Mouse (Mus musculus): ENCODE measurements around the gene Chd9.

The Chd9 gene

GRCm38 (mm10) chr8:90837440-90837839 lies 9.3 kb downstream of the Chd9 start:
- in situ Hi-C loops (cut with MboI), result loop anchor here (10.0 kb wide), 1 partner anchor 117 kb away; no protein-coding TSS in a partner anchor

GRCm38 (mm10) chr8:90839725-90840714 lies 11.9 kb downstream of the Chd9 start:
- in situ Hi-C loops (cut with MboI), result loop anchor here (10.0 kb wide), 1 partner anchor 115 kb away; no protein-coding TSS in a partner anchor

DNA sequence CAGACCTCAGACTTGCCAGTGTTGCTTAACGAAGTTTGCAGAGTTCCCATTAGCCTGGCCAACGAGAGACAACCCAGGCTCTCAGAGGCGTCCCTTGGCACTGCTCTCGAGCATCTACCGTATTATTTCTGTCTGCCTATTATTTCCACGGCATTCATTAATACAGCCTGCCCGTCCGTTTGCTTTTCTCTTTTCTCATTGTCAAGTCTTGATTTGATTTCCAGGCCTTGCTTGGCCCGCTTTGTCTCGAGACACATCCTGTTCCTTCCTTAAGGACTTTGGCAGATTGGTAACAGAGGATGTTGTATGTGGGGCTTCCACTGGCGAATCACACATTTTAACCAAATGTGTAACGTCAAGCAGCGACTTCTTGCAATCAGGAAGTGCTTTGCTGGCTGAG lies 13.2 kb downstream of the Chd9 start:
- in situ Hi-C loops (cut with MboI), result no loop called here

GRCm38 (mm10) chr8:90843127-90843526 lies 15.0 kb downstream of the Chd9 start:
- in situ Hi-C loops (cut with MboI), result no loop called here

DNA sequence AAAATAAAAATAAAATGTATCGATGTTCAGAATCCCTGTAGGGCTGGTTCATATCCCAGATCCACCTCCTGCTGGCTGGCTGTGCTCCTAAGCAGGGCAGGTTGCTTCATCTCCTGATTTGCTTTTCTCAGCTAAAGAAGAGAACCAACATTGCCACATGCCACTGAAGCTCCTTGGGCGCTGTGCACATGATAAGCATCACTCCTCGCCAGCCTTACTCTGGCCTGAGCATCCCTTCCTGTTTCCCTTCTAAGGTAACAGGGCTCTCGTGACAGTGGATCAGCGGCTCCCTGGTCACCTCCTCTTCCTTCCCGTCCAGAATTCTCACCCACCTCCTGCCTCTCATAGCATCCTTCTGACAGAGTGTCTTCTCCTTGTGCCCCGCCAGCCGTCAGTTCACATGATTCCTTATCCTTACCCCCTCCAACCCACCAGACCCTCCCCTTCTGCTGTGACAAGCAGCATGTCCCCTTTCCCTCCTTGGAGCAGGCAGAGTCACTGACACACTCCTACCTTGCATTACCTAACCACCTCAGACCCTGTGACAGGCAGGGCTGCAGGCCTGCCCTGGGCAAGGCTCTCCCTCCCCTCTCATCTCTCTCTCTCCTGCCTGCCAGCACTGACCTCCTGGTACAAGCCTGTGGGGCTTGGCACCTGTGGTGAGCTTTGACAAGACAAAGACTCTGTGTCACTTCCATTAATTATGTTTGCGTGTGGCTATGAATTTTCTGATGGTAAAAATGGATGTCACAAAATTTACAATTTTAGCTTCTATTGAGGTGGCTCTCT lies 16.2 kb downstream of the Chd9 start:
- in situ Hi-C loops (cut with MboI), result no loop called here

- in situ Hi-C loops (cut with MboI), result no loop called here
Measured at GRCm38 (mm10) chr8:90847980-90848379, 19.8 kb downstream of the Chd9 start.

DNA sequence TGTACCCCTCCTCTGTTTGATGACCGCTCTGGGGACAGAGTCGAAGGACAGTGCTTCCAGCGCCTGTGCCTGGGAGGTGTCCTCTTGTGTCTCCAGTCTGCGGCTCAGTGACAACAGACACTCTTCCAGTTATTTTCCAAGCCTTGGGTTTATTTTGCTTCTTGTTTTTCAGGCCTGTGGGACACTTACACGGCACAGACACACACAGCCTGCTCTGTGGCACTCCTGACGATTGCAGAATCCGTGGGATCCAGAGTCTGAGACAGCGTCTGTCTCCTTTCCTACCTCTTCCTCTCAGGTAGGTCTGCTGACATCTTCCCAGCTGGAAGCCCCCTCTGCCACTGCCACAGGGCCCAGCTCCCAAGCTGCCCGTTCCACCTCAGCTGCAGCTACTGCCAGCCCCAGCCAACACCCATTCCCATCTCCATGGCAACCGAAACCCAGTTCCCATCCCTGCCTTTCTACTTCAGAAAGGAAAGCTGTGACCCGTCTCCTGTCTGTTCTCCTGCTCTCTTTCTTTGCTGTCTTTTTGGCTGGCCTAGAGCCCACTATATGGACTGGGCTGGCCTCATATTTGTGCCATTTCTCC lies 21.4 kb downstream of the Chd9 start:
- in situ Hi-C loops (cut with MboI), result no loop called here

DNA sequence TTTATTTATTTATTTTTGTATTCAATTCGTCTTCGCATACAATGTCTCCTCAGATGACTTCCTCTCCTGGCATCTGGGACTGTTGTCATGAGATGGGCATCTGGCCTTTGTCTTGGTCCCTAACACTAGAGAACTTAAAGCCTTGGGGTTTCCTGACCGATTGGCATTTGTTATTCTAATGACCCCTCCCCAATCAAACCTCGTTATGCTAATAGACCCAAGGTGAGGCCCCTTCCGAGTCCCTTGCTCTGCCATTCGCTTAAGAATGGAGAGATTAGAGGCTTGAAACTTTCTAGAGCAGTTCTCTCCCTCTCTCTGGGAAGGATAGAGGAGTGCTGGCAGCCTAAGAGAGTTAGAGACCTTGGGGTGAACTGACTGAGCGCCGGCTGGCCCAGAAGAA lies 23.4 kb downstream of the Chd9 start:
- in situ Hi-C loops (cut with MboI), result no loop called here

GRCm38 (mm10) chr8:90853971-90854670 lies 26.0 kb downstream of the Chd9 start:
- in situ Hi-C loops (cut with MboI), result no loop called here

DNA sequence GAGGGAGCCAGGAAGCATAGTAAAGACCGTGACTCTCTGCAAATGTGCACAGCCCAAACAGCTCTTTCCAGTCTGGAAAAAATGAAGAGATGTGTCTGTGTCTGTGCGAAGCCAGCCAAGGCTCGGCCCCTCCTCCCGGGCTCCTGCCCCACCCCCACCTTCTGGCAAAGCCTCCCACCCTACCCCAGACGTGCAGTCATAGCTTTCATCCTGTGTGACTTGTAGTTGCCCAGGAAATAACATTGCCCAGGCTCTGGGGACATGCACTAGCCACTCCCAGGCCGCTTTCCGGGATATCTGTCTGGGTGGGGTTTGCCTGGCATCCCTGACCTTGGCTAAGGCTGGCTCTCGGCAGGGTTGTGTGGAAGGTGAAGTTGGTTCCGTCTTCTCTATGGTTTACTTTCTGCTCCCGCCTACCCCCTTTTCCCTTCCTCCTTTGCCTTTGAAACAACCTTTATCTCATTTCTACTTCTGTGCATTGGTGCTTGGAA lies 26.6 kb downstream of the Chd9 start:
- in situ Hi-C loops (cut with MboI), result no loop called here

DNA sequence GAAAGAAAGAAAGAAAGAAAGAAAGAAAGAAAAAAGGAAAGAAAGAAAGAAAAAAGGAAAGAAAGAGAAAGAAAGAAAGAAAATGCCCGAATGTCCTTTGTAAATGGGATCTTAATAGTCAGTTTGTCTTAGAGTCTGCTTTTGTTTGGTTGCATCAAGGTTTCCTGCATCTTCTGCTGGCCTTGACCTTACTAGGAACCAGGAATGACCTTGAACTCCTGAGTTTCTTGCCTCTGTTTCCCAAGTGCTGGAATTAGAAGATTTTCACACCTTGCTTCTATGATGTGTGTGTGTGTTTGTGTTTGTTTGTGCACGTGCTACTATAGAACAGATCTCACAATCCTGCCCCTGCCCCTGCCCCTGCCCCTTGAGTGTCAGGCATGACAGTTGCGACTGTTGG lies 28.0 kb downstream of the Chd9 start:
- in situ Hi-C loops (cut with MboI), result no loop called here

GRCm38 (mm10) chr8:90856952-90857351 lies 28.8 kb downstream of the Chd9 start:
- in situ Hi-C loops (cut with MboI), result no loop called here

GRCm38 (mm10) chr8:90858071-90858470 lies 29.9 kb downstream of the Chd9 start:
- in situ Hi-C loops (cut with MboI), result no loop called here

DNA sequence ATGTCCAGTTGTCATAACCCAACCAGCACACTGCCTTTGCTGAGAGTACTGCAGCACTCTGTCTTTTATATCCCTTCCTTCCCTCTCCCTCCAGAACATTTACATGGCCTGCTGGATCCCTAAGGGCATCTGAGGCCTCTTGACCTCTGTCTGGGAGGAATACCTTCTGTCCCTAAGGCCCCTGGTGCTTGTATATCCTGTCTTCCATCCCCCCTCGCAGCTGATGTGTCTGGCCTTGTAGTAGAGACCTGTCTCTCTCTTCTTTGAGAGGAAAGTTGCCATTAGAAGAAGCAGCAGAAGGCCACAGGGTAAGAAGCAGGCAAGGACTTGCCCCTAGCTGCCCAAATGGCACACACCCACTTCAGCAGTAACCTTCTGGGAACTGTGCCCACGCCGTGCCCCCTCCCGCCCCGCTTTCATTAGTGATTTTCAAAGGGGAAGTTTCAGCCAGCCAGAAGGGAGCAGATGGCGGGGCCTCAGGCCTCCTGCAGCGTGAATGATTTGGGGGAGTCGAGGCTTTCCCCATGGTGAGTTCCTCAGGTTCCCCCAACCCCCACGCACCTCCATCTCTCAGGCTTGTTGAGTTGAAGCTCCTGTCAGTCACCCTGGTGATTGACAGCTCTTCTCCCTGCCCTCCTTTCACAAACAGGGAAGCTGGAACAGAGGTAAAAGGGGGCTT lies 33.3 kb downstream of the Chd9 start:
- in situ Hi-C loops (cut with MboI), result no loop called here

DNA sequence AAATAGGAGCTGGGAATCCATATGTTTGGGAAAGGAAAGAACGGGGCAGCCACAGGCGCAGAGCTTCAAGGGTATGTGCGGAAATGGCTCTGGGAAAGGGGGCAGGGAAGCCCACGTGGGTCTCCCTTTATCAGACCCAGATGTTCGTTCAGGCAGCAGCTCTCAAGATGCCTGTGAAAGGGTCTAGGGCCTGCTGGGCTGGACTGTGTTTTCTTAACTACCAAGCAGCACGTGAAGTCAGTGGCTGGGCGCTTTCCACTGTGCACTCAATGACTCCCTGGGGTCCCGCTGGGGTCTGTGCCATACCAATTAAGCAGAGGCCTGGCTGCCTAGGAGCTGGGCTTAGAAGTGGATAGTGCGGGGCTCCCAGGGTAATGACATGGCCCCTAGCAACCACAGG lies 33.9 kb downstream of the Chd9 start:
- in situ Hi-C loops (cut with MboI), result no loop called here

- in situ Hi-C loops (cut with MboI), result no loop called here
Measured at GRCm38 (mm10) chr8:90867061-90867460, 38.9 kb downstream of the Chd9 start.

GRCm38 (mm10) chr8:90867911-90868310 lies 39.8 kb downstream of the Chd9 start:
- in situ Hi-C loops (cut with MboI), result no loop called here

DNA sequence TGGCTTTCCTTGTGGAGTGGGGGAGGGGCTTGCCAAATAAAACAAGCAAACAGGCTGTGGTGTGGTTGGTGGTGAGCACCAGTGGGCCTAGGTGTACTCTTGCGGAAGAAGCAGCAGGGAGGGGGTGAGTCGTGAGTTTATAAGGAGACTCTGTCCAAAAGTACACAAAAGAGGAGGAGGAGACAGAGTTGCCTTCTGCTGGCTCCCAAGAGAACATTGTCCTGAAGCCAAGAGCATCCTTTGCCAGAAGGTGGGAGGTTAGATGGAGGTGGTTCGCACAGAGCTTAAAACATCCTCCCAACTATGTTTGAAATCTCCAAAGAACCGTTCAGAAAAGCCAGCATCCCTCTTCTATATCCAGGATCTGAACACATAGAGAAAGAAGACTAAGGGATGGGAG lies 40.2 kb downstream of the Chd9 start:
- in situ Hi-C loops (cut with MboI), result no loop called here

DNA sequence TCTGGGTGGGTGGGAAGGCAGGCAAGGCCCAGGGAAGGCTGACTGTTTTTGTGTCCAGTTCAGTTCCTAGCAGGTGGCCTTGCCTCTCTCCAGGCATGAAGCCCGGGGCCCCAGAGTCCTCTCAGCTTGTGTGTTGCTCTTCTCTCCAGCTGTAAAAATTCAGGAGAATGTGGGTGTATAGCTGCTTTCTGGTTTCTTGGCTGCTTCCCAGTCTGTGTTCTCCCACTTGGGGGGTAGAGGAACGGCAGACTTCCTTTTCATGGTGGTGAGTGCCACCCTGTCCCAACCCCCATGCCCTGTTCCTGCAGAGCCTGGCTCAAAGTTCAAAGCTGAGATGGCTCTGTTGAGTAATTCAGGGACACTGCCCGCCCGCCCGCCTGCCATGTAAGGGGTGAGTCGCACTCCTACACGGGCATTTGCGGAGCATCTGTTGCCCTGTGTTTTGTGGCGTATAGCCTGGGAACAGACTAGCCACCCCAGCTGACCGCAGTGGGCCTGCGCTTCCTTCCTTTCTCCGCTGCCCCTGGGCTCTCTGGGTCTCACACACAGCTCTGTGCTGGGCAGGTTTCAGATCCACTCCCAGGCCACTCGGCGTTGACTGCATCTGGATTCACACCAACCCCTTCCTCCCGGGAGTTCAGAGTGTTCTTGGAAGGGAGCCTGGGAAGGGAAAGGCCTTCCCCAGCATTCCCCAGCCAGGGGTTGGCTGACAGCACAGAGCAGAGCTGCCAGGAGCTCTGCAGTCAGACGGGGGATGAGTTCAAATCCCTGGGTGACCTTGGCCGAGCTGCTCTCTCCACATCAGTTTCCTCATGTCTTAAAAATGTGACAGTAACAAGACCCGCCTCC lies 41.1 kb downstream of the Chd9 start:
- in situ Hi-C loops (cut with MboI), result no loop called here

Data from mature B cell (primary cell).